Mouse (Mus musculus): ENCODE data around the gene Tlr9.
A peak's percentile ranks its signal among the peaks of the same experiment; 100 is the strongest.

The Tlr9 gene

GRCm38 (mm10) chr9:106203990-106204851 is 18.2 kb upstream of the Tlr9 start:
- DNase-seq (ENCODE audit: low read depth, low spot score): no peak

- no peak for DNase-seq (ENCODE audit: low read depth, low spot score)
Measured at GRCm38 (mm10) chr9:106205713-106206290, 16.6 kb upstream of the Tlr9 start.

GRCm38 (mm10) chr9:106206515-106206914 is 15.9 kb upstream of the Tlr9 start:
- no peak for DNase-seq (ENCODE audit: low read depth, low spot score)

GRCm38 (mm10) chr9:106208181-106208580 is 14.2 kb upstream of the Tlr9 start:
- no peak for DNase-seq (ENCODE audit: low read depth, low spot score)

- DNase-seq (ENCODE audit: low read depth, low spot score): no peak
Measured at GRCm38 (mm10) chr9:106209954-106210353, 12.4 kb upstream of the Tlr9 start.

- DNase-seq (ENCODE audit: low read depth, low spot score): no peak
Measured at GRCm38 (mm10) chr9:106210853-106211609, 11.4 kb upstream of the Tlr9 start.

GRCm38 (mm10) chr9:106211680-106212593 is 10.5 kb upstream of the Tlr9 start:
- peak; percentile 97 for DNase-seq (ENCODE audit: low read depth, low spot score)

- DNase-seq (ENCODE audit: low read depth, low spot score): no peak
Measured at GRCm38 (mm10) chr9:106212594-106212981, 9.8 kb upstream of the Tlr9 start.

GRCm38 (mm10) chr9:106215341-106216125 is 6.9 kb upstream of the Tlr9 start:
- DNase-seq (ENCODE audit: low read depth, low spot score): no peak

GRCm38 (mm10) chr9:106216971-106217370 is 5.4 kb upstream of the Tlr9 start:
- DNase-seq (ENCODE audit: low read depth, low spot score): no peak

GRCm38 (mm10) chr9:106220894-106221523 is 1.4 kb upstream of the Tlr9 start:
- DNase-seq (ENCODE audit: low read depth, low spot score): no peak

GRCm38 (mm10) chr9:106222994-106223393 is 596 bp downstream of the Tlr9 start:
- no peak for DNase-seq (ENCODE audit: low read depth, low spot score)

GRCm38 (mm10) chr9:106225469-106226150 is 3.2 kb downstream of the Tlr9 start:
- no peak for DNase-seq (ENCODE audit: low read depth, low spot score)

GRCm38 (mm10) chr9:106226151-106226682 is 3.8 kb downstream of the Tlr9 start:
- no peak for DNase-seq (ENCODE audit: low read depth, low spot score)

- DNase-seq (ENCODE audit: low read depth, low spot score): no peak
Measured at GRCm38 (mm10) chr9:106227790-106228429, 5.5 kb downstream of the Tlr9 start.

- no peak for DNase-seq (ENCODE audit: low read depth, low spot score)
Measured at GRCm38 (mm10) chr9:106230051-106230733, 7.8 kb downstream of the Tlr9 start.

- DNase-seq (ENCODE audit: low read depth, low spot score): no peak
Measured at GRCm38 (mm10) chr9:106230734-106231106, 8.3 kb downstream of the Tlr9 start.

GRCm38 (mm10) chr9:106231220-106231619 is 8.8 kb downstream of the Tlr9 start:
- no peak for DNase-seq (ENCODE audit: low read depth, low spot score)

Data from forelimb bud, embryonic 11.5 days (tissue).